Mouse (Mus musculus) testis, adult 2 months (tissue): Measurements from ENCODE around the gene Dapk1. TPM values are rescaled to one million over a fixed set of nuclear protein-coding genes. Genes with fewer than 3 reads are reported as not detected.

Experiments
- H3K27ac ChIP-seq: fragments of 200-500 bp; 2 replicates; pipeline ENCODE4 v1.5.1; 2012; ENCODE audit warnings: low read depth, low read length; ENCODE audit not compliant: control insufficient read depth, insufficient read depth
- H3K27me3 ChIP-seq: fragments of 200-500 bp; 2 replicates; pipeline ENCODE4 v1.6.1; 2012; ENCODE audit warnings: mild to moderate bottlenecking, low read length, moderate library complexity; ENCODE audit not compliant: control insufficient read depth, insufficient read depth
- H3K36me3 ChIP-seq: fragments of 200-500 bp; 2 replicates; pipeline ENCODE4 v1.6.1; 2012; ENCODE audit warnings: mild to moderate bottlenecking, low read length; ENCODE audit not compliant: control insufficient read depth, insufficient read depth
- H3K4me1 ChIP-seq: fragments of 200-500 bp; 2 replicates; pipeline ENCODE4 v1.6.1; 2012; ENCODE audit warnings: low read length; ENCODE audit not compliant: control insufficient read depth, insufficient read depth
- H3K4me3 ChIP-seq: fragments of 200-500 bp; 2 replicates; pipeline ENCODE4 v1.5.1; 2012; ENCODE audit warnings: low read depth, mild to moderate bottlenecking, low read length, moderate library complexity, mixed read lengths; ENCODE audit not compliant: control insufficient read depth
- CTCF ChIP-seq: fragments of 200-500 bp; IDR thresholded peaks from 2 replicates; pipeline ENCODE4 v1.5.1; 2012; ENCODE audit warnings: low read depth, mild to moderate bottlenecking, inconsistent platforms, low read length, moderate library complexity; ENCODE audit not compliant: control insufficient read depth, insufficient read depth, insufficient replicate concordance
- POLR2A ChIP-seq: fragments of 200-500 bp; IDR thresholded peaks from 2 replicates; pipeline ENCODE4 v1.6.1; 2012; ENCODE audit warnings: low read depth, mild to moderate bottlenecking, inconsistent platforms, low read length, moderate library complexity; ENCODE audit not compliant: control insufficient read depth
- polyA plus RNA-seq: library from polyadenylated mRNA; depleted of rRNA; stranded (reverse); fragments of >200 nt; gene quantifications from 2 replicates; pipeline ENCODE4 v1.2.3, GENCODE M21; 2012

Gene Dapk1
- polyA plus RNA-seq, 1 experiment: 2.6 TPM

DNA sequence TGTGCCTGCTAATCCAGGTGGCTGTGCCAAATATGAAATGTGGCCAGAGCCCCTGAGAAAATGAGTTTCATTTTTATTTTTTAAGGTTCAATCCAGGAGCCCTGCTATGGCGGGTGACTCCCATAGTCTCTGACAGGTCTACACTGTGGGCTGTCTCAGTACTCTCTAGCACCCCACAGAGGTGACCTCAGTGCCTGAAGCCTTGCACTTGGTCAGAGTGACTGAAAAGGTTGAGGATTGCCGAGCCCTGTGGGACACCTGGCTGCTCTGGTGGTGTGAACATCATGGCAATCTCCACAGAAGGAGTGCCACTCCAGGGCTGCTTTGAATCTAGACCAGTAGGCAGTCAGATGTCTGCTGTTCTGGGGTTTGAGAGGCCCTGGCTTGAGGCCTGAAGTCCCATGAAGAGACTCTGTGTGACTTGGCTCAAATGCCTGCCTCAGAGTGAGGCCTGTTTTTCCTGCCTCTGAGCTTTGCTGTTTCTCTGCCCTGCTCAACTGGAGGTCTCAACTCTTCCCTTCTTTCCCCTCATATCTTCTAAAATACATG, 52.3 kb downstream of the Dapk1 start:
- TF ChIP-seq POLR2A (no peak), CTCF (no peak)
- H3K4me3 ChIP-seq: no peak overlapping the region
- H3K4me1 ChIP-seq: no peaks in the 10 kb centered on the region
- H3K27ac ChIP-seq: no peak overlapping the region
- H3K27me3 ChIP-seq: no peaks in the 10 kb centered on the region
- no peaks in the 10 kb centered on the region for H3K36me3 ChIP-seq

DNA sequence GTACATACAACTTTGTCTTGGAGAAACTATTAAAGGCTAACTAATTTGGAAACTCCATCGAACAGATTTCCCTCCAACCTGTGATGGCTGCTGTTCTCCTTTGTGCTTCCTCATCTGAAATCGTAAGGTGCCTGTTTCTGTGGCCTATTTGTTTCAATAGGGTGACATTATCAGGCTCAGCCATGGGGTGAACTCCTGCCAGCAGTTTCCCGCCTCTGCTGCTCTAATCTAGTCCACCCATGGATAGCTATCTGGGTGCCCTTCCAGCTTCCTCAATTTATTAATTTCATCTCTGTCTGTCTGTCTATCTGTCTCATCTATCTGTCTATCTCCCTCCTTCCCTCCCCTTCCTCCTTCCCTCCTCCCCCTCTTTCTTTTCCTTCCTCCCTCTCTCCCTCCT, 53.5 kb downstream of the Dapk1 start:
- no peaks in the 10 kb centered on the region for H3K27me3 ChIP-seq
- TF ChIP-seq POLR2A (no peak), CTCF (no peak)
- H3K27ac ChIP-seq: no peak overlapping the region
- H3K4me3 ChIP-seq: no peak overlapping the region
- H3K36me3 ChIP-seq: no peaks in the 10 kb centered on the region
- no peaks in the 10 kb centered on the region for H3K4me1 ChIP-seq

GRCm38 (mm10) chr13:60659600-60659999, 57.9 kb downstream of the Dapk1 start:
- no peaks in the 10 kb centered on the region for H3K4me1 ChIP-seq
- H3K27me3 ChIP-seq: no peaks in the 10 kb centered on the region
- no peak overlapping the region for H3K4me3 ChIP-seq
- no peak overlapping the region for H3K27ac ChIP-seq
- no peaks in the 10 kb centered on the region for H3K36me3 ChIP-seq
- TF ChIP-seq CTCF (no peak), POLR2A (no peak)

DNA sequence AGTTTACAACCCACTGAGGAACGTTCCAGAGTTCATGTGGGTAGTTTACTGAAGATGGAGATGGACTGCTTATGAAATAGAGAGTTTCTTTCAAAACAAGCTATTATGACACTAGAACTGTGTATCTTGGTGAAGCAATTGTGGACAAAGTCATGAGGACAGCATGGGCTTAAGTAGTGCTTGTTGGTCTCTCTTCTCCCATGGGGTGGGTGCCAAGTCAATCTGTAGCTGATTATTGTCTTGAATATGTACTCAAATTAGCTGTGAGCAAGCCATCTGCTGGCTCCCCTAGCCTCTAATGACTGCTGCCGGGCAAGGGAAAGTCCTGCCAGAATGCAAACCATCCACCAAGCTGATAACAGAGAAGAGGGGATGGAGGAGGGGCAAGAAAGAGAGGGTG, 58.3 kb downstream of the Dapk1 start:
- H3K36me3 ChIP-seq: no peaks in the 10 kb centered on the region
- no peak overlapping the region for H3K4me3 ChIP-seq
- no peak for TF ChIP-seq CTCF
- TF ChIP-seq POLR2A: no peak
- peak overlapping the region; percentile 27 for H3K27ac ChIP-seq
- no peaks in the 10 kb centered on the region for H3K4me1 ChIP-seq
- no peaks in the 10 kb centered on the region for H3K27me3 ChIP-seq

DNA sequence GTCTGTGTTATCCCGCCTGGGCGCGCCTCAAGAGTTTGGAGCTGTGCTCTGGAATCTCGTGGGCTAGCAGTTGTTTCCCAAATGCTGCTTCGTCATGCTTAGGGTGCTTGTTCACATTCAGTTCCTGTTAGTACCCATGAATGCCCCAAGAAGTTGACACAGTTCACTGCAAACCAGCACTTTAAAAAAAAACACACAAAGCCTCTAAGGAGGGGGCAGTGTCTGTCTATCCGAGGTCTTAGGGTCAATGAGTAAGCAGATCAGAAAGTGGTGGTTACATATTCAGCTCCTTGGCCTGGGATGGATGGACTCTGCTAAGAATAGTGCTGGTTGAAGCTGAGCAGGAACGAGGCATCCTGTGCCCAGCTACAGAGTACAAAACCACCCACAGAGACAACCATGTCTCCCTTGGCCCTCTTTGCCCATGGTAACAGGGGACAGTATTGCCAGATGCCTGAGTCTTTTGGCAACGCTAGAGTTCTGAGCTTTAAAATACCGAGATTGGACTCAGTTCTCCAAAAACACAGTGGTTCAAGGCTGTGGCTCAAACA, 59.0 kb downstream of the Dapk1 start:
- no peaks in the 10 kb centered on the region for H3K36me3 ChIP-seq
- no peaks in the 10 kb centered on the region for H3K4me1 ChIP-seq
- no peak overlapping the region for H3K4me3 ChIP-seq
- H3K27me3 ChIP-seq: no peaks in the 10 kb centered on the region
- H3K27ac ChIP-seq: no peak overlapping the region
- no peak for TF ChIP-seq POLR2A
- no peak for TF ChIP-seq CTCF

DNA sequence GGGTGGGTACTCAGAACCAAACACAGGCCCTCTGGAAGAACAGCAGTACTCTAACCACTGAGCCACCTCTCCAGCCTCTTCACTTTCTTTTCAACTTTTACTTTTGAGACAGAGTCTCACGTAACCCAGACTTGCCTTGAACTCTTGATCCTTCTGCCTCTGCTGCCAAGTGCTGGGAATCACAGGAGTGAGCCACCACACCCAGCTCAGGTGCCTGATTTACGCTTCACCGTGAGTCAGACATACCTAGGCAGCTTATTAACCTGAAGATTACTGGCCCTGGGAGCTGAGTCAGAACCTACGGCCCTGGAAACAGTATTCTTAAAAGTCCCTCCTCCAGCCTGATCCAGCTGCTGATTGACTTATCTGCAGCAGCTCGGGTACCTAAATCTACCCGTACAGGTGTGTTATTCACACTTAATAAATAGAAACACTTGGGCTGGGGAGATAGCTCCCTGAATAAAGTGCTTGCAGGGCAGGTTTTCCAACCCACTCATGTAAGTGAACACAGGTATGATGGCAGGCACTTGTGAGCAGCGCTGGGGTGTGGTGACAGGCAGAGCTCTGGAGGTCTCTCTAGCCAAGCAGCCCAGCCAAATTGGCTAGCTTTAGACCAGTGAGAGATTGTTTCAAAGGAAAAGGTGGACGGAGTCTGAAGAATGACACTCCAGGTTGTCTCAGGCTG, 60.9 kb downstream of the Dapk1 start:
- no peak overlapping the region for H3K27ac ChIP-seq
- TF ChIP-seq CTCF (no peak), POLR2A (no peak)
- no peaks in the 10 kb centered on the region for H3K4me1 ChIP-seq
- H3K4me3 ChIP-seq: no peak overlapping the region
- no peaks in the 10 kb centered on the region for H3K36me3 ChIP-seq
- no peaks in the 10 kb centered on the region for H3K27me3 ChIP-seq

GRCm38 (mm10) chr13:60664058-60664457, 62.3 kb downstream of the Dapk1 start:
- TF ChIP-seq POLR2A: no peak
- no peak for TF ChIP-seq CTCF
- Histone ChIP-seq H3K27ac (no peak overlapping the region), H3K4me3 (no peak overlapping the region), H3K4me1 (no peaks in the 10 kb centered on the region), H3K27me3 (no peaks in the 10 kb centered on the region), H3K36me3 (no peaks in the 10 kb centered on the region)
